Mouse (Mus musculus): ENCODE measurements around the gene Iqgap3. TPM values are rescaled to one million over a fixed set of nuclear protein-coding genes. Genes with fewer than 3 reads are reported as not detected.
A peak's percentile ranks its signal among the peaks of the same experiment; 100 is the strongest.

Gene Iqgap3
- polyA plus RNA-seq, 1 experiment from 2014 or later = 4.5 TPM

GRCm38 (mm10) chr3:88147444-88147843 lies 65.7 kb downstream of the Iqgap3 start:
- no peak overlapping the region for H3K9ac ChIP-seq (ENCODE audit: low read length)
- H3K36me3 ChIP-seq (ENCODE audit: control insufficient read depth, insufficient read depth, low read length) = no peaks in the 10 kb centered on the region
- no peak for DNase-seq (ENCODE audit: low spot score)
- TF ChIP-seq CTCF (IDR thresholded peaks at IDR 0.05; ENCODE audit: low read depth) (no peak), EP300 (optimal IDR thresholded peaks at IDR 0.05) (no peak)
- H3K4me1 ChIP-seq (replicated peaks; ENCODE audit: control insufficient read depth, insufficient read depth) = peaks cover 44% of the 10 kb centered on the region
- no peaks in the 10 kb centered on the region for H3K27me3 ChIP-seq (ENCODE audit: control insufficient read depth, insufficient read depth, low read length)
- 58% methylated on average over 2 of the region's 2 CpGs for WGBS
- H3K9me3 ChIP-seq (ENCODE audit: control insufficient read depth, low read length) = no peaks in the 10 kb centered on the region
- H3K4me3 ChIP-seq (ENCODE audit: low read depth, low read length) = no peak overlapping the region
- no peak overlapping the region for H3K4me2 ChIP-seq (replicated peaks; ENCODE audit: low read depth)
- ATAC-seq (ENCODE audit: low FRiP score, low TSS enrichment) = no peak
- no peak overlapping the region for H3K27ac ChIP-seq (replicated peaks)

GRCm38 (mm10) chr3:88147866-88148265 lies 66.1 kb downstream of the Iqgap3 start:
- DNase-seq (ENCODE audit: low spot score) = no peak
- Histone ChIP-seq H3K9ac (ENCODE audit: low read length) (no peak overlapping the region), H3K9me3 (ENCODE audit: control insufficient read depth, low read length) (no peaks in the 10 kb centered on the region), H3K27me3 (ENCODE audit: control insufficient read depth, insufficient read depth, low read length) (no peaks in the 10 kb centered on the region), H3K4me1 (replicated peaks; ENCODE audit: control insufficient read depth, insufficient read depth) (peaks cover 44% of the 10 kb centered on the region), H3K27ac (replicated peaks) (no peak overlapping the region), H3K4me2 (replicated peaks; ENCODE audit: low read depth) (no peak overlapping the region), H3K36me3 (ENCODE audit: control insufficient read depth, insufficient read depth, low read length) (no peaks in the 10 kb centered on the region), H3K4me3 (ENCODE audit: low read depth, low read length) (no peak overlapping the region)
- no peak for ATAC-seq (ENCODE audit: low FRiP score, low TSS enrichment)
- 80% methylated on average over 1 of the region's 1 CpGs for WGBS
- no peak for TF ChIP-seq CTCF (IDR thresholded peaks at IDR 0.05; ENCODE audit: low read depth)
- no peak for TF ChIP-seq EP300 (optimal IDR thresholded peaks at IDR 0.05)

GRCm38 (mm10) chr3:88148354-88148753 lies 66.6 kb downstream of the Iqgap3 start:
- H3K4me3 ChIP-seq (ENCODE audit: low read depth, low read length) = no peak overlapping the region
- H3K9me3 ChIP-seq (ENCODE audit: control insufficient read depth, low read length) = no peaks in the 10 kb centered on the region
- ATAC-seq (ENCODE audit: low FRiP score, low TSS enrichment) (no peak), DNase-seq (ENCODE audit: low spot score) (no peak)
- peak overlapping the region; percentile 70 for H3K27ac ChIP-seq (replicated peaks)
- 78% methylated on average over 5 of the region's 5 CpGs for WGBS
- no peaks in the 10 kb centered on the region for H3K36me3 ChIP-seq (ENCODE audit: control insufficient read depth, insufficient read depth, low read length)
- H3K4me2 ChIP-seq (replicated peaks; ENCODE audit: low read depth) = no peak overlapping the region
- no peak for TF ChIP-seq CTCF (IDR thresholded peaks at IDR 0.05; ENCODE audit: low read depth)
- no peak for TF ChIP-seq EP300 (optimal IDR thresholded peaks at IDR 0.05)
- H3K4me1 ChIP-seq (replicated peaks; ENCODE audit: control insufficient read depth, insufficient read depth) = peaks cover 44% of the 10 kb centered on the region
- no peak overlapping the region for H3K9ac ChIP-seq (ENCODE audit: low read length)
- H3K27me3 ChIP-seq (ENCODE audit: control insufficient read depth, insufficient read depth, low read length) = no peaks in the 10 kb centered on the region

- no peaks in the 10 kb centered on the region for H3K27me3 ChIP-seq (ENCODE audit: control insufficient read depth, insufficient read depth, low read length)
- peak overlapping the region; percentile 37; the same call in 1 of the 2 replicates for H3K4me2 ChIP-seq (replicated peaks; ENCODE audit: low read depth)
- TF ChIP-seq CTCF (IDR thresholded peaks at IDR 0.05; ENCODE audit: low read depth) (no peak), EP300 (optimal IDR thresholded peaks at IDR 0.05) (no peak)
- ATAC-seq (ENCODE audit: low FRiP score, low TSS enrichment) (peak; percentile 8; the same call in 1 of the 2 replicates), DNase-seq (ENCODE audit: low spot score) (no peak)
- WGBS = 46% methylated on average over 4 of the region's 4 CpGs
- no peaks in the 10 kb centered on the region for H3K9me3 ChIP-seq (ENCODE audit: control insufficient read depth, low read length)
- peak overlapping the region; percentile 70 for H3K27ac ChIP-seq (replicated peaks)
- H3K9ac ChIP-seq (ENCODE audit: low read length) = peak overlapping the region; percentile 51
- H3K36me3 ChIP-seq (ENCODE audit: control insufficient read depth, insufficient read depth, low read length) = no peaks in the 10 kb centered on the region
- H3K4me1 ChIP-seq (replicated peaks; ENCODE audit: control insufficient read depth, insufficient read depth) = peaks cover 43% of the 10 kb centered on the region
- no peak overlapping the region for H3K4me3 ChIP-seq (ENCODE audit: low read depth, low read length)
Observed at GRCm38 (mm10) chr3:88148776-88149509, 67.2 kb downstream of the Iqgap3 start.

GRCm38 (mm10) chr3:88149510-88149974 lies 67.8 kb downstream of the Iqgap3 start:
- Histone ChIP-seq H3K9me3 (ENCODE audit: control insufficient read depth, low read length) (no peaks in the 10 kb centered on the region), H3K36me3 (ENCODE audit: control insufficient read depth, insufficient read depth, low read length) (no peaks in the 10 kb centered on the region), H3K27ac (replicated peaks) (peak overlapping the region; percentile 70), H3K4me1 (replicated peaks; ENCODE audit: control insufficient read depth, insufficient read depth) (peaks cover 41% of the 10 kb centered on the region), H3K9ac (ENCODE audit: low read length) (peak overlapping the region; percentile 51), H3K27me3 (ENCODE audit: control insufficient read depth, insufficient read depth, low read length) (no peaks in the 10 kb centered on the region), H3K4me2 (replicated peaks; ENCODE audit: low read depth) (peak overlapping the region; percentile 37), H3K4me3 (ENCODE audit: low read depth, low read length) (no peak overlapping the region; the same call in 1 of the 2 replicates)
- no peak for DNase-seq (ENCODE audit: low spot score)
- no peak for ATAC-seq (ENCODE audit: low FRiP score, low TSS enrichment)
- TF ChIP-seq EP300 (optimal IDR thresholded peaks at IDR 0.05) (no peak), CTCF (IDR thresholded peaks at IDR 0.05; ENCODE audit: low read depth) (no peak)
- WGBS = 27% methylated on average over 6 of the region's 6 CpGs

Measured in stomach, postnatal 0 days (tissue).